Mouse (Mus musculus) stomach, embryonic 15.5 days (tissue): Measurements from ENCODE around the gene Wnt5a. TPM values are rescaled to one million over a fixed set of nuclear protein-coding genes. Genes with fewer than 3 reads are reported as not detected.

Experiments used
- ATAC-seq: fragments of 200-750 bp; cut with Nextera tagmentation; 2 replicates; pipeline ENCODE4 v1.8.0; 2017; ENCODE audit warnings: low read depth, moderate number of reproducible peaks, moderate TSS enrichment; ENCODE audit not compliant: insufficient read depth, low FRiP score
- H3K27ac ChIP-seq: fragments of 300-500 bp; sonication (generic); 2 replicates; pipeline ENCODE4 v1.5.1; 2015; ENCODE audit warnings: mild to moderate bottlenecking, inconsistent platforms
- H3K27me3 ChIP-seq: fragments of 300-500 bp; sonication (generic); replicated peaks from 2 replicates; pipeline ENCODE4 v1.6.1; 2015; ENCODE audit warnings: inconsistent platforms
- H3K36me3 ChIP-seq: fragments of 300-500 bp; sonication (generic); 2 replicates; pipeline ENCODE4 v1.6.1; 2015; ENCODE audit warnings: inconsistent platforms
- H3K4me1 ChIP-seq: fragments of 300-500 bp; sonication (generic); 2 replicates; pipeline ENCODE4 v1.6.1; 2015; ENCODE audit warnings: inconsistent platforms
- H3K4me2 ChIP-seq: fragments of 300-500 bp; sonication (generic); 2 replicates; pipeline ENCODE4 v1.6.1; 2015; ENCODE audit warnings: mild to moderate bottlenecking, inconsistent platforms
- H3K4me3 ChIP-seq: fragments of 300-500 bp; sonication (generic); replicated peaks from 2 replicates; pipeline ENCODE4 v1.5.1; 2015; ENCODE audit warnings: inconsistent platforms
- H3K9ac ChIP-seq: fragments of 300-500 bp; sonication (generic); 2 replicates; pipeline ENCODE4 v1.6.1; 2015; ENCODE audit warnings: inconsistent platforms
- H3K9me3 ChIP-seq: fragments of 300-500 bp; sonication (generic); 2 replicates; pipeline ENCODE4 v1.6.1; 2016; ENCODE audit warnings: inconsistent platforms
- WGBS: fragments of 180-500 bp; shearing (Covaris S2); methylation state at CpG from one replicate; pipeline ENCODE4 v1.1.7; 2015; 5-methylcytosine and 5-hydroxymethylcytosine counted together
- polyA plus RNA-seq: library from polyadenylated mRNA; unstranded; fragments of >200 nt; fragmentation: Nextera tagmentation; extraction: Ambion mirVana; gene quantifications from 2 replicates; pipeline ENCODE4 v1.2.1, GENCODE M21; 2015

Wnt5a gene
- polyA plus RNA-seq, 1 experiment from 2014 or later: 27.5 TPM

DNA sequence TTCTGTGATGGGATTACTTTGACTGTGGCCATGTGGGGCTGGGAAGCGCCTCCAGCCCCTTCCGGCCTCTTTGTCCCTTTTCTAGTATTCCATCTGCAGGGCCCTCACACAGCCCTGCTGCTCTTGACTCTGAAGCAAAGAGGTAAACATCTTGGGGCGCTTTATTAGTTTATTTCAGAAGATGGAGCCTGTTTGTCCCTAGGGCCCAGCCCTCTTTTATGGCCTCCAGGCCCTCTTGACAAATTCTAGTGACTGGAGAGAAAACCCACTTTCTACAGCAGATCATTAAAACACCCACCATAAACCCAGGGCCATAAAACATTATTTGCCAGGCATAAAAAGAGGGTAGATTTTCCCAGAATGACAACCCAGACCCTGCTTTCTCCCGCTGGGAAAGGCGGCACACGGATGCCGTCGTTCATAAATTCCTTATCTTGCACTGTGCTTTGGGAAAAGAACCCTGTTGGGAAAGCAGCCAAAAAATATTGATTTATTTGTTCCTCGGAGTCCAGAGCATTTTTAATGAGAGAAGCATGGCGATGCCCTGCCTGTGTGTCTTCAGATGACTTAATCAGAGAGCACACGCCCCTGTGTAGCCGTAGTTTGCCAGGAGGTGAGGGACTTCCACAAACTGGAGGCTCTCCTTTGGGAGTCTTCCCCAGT, 3.2 kb upstream of the Wnt5a start:
- ATAC-seq: no peak
- WGBS: 44% methylated on average over 12 of the region's 12 CpGs
- Histone ChIP-seq H3K4me3 (no peak overlapping the region), H3K9me3 (no peaks in the 10 kb centered on the region), H3K27me3 (peaks cover 8% of the 10 kb centered on the region), H3K27ac (no peak overlapping the region), H3K4me1 (no peaks in the 10 kb centered on the region), H3K4me2 (no peak overlapping the region), H3K9ac (no peak overlapping the region), H3K36me3 (no peaks in the 10 kb centered on the region)

DNA sequence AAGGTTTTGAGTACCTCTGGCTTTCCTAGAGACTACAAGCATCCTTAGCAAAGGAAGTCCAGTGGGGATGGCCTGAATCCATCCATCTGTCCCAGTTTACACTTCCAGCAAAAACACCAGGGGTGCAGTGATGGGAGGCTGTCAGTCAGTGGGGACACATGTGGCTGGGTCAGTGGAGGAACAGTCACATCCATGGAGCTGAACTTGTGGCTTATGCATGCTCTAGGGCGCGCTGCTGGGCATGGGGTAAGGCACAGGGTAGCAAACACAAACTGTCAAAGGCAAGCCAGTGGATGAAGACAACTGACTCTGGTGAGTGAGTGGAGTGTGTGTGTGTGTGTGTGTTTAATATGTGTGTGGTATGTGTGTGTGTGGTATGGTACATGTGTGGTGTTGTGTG, 1.3 kb upstream of the Wnt5a start:
- no peak overlapping the region for H3K27ac ChIP-seq
- 85% methylated on average over 2 of the region's 2 CpGs for WGBS
- H3K9ac ChIP-seq: no peak overlapping the region
- no peaks in the 10 kb centered on the region for H3K9me3 ChIP-seq
- H3K4me2 ChIP-seq: no peak overlapping the region
- no peak for ATAC-seq
- H3K4me1 ChIP-seq: no peaks in the 10 kb centered on the region
- H3K27me3 ChIP-seq: peaks cover 18% of the 10 kb centered on the region
- no peak overlapping the region for H3K4me3 ChIP-seq
- no peaks in the 10 kb centered on the region for H3K36me3 ChIP-seq

DNA sequence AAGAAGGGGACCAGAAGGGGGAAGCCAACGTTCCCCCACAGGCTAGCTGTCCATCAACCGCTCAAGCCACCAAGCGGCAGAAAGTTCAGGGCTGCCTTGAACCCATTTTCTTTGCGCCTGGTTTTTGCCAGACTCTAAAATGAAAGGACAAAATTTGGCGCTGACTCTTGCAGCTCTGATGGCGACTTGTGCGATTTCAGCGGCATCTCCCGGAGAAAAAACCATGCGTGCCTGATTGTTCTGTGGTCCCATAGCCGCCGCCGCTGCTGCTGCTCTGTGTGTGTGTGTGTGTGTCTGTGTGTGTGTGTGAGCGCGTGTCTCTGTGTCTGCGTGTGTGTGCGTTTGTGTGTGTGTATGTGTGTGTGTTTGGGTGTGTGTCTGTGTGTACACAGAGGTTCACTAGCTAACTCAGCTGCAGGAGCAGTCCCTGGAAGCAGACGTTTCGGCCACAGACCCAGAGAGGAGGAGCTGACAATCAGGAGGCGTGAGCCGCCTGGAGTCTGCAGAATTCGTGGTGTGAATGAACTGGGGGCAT, 568 bp downstream of the Wnt5a start:
- Histone ChIP-seq H3K4me3 (peak overlapping the region; percentile 70), H3K9ac (peak overlapping the region; percentile 60), H3K9me3 (no peaks in the 10 kb centered on the region), H3K27me3 (peaks cover 27% of the 10 kb centered on the region), H3K36me3 (no peaks in the 10 kb centered on the region), H3K4me1 (peaks cover 5% of the 10 kb centered on the region), H3K4me2 (peak overlapping the region; percentile 90), H3K27ac (peak overlapping the region; percentile 94)
- ATAC-seq: peak; percentile 37
- WGBS: under 1% methylated on average over 22 of the region's 22 CpGs

GRCm38 (mm10) chr14:28505586-28506375, 1.2 kb downstream of the Wnt5a start:
- Histone ChIP-seq H3K4me3 (peak overlapping the region; percentile 70), H3K4me2 (peak overlapping the region; percentile 90), H3K27me3 (peaks cover 31% of the 10 kb centered on the region), H3K9ac (peak overlapping the region; percentile 60), H3K36me3 (no peaks in the 10 kb centered on the region), H3K9me3 (no peaks in the 10 kb centered on the region), H3K27ac (peak overlapping the region; percentile 94), H3K4me1 (peaks cover 5% of the 10 kb centered on the region)
- ATAC-seq: no peak
- WGBS: under 1% methylated on average over 62 of the region's 62 CpGs

DNA sequence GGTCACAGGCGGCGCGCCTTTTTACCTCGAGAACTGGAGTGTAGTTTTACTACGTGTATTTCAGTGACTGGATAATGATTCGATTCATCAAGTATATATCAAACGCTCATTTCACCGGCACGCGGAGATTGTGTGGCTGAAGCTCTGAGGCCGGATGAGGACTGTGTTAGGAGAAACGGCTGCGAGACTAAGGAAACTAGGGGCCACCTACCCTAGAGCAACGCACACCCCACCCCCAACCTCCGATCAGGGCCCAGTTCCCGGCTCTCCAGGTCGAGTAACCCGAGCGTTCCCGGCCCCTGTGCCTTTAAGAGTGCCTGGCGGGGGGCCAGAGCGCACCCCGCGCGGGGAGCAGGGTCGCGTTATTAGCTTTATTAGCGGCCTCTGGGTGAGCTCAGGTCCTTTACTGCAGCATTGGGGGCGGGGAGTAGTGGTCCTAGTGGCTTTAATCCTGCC, 1.9 kb downstream of the Wnt5a start:
- WGBS: under 1% methylated on average over 29 of the region's 29 CpGs
- H3K36me3 ChIP-seq: no peaks in the 10 kb centered on the region
- H3K9ac ChIP-seq: peak overlapping the region; percentile 60
- H3K4me2 ChIP-seq: peak overlapping the region; percentile 90
- peak overlapping the region; percentile 70 for H3K4me3 ChIP-seq
- H3K9me3 ChIP-seq: no peaks in the 10 kb centered on the region
- H3K27me3 ChIP-seq: peaks cover 31% of the 10 kb centered on the region
- H3K4me1 ChIP-seq: peaks cover 5% of the 10 kb centered on the region
- ATAC-seq: no peak
- H3K27ac ChIP-seq: peak overlapping the region; percentile 94

DNA sequence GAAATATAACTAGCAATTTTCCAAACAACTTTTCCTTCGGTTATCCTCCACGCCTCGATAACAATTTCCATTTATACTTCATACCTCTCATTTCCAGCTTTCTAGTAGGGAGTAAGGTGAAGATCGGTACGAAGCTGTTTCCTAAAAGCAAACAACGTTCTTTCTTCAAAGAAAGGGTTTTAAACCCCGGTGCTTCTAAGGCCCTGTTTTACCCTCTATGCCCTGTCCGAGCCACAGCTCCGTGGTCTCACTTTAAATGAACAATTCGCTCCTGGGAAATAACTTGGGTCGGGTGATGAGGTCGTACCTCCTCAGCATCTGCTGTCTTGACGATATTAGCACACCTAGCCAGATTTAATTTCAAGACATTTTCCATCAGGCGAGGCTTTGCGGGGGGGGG, 2.5 kb downstream of the Wnt5a start:
- ATAC-seq: no peak
- Histone ChIP-seq H3K4me1 (peaks cover 5% of the 10 kb centered on the region), H3K27me3 (peaks cover 31% of the 10 kb centered on the region), H3K4me3 (peak overlapping the region; percentile 70), H3K36me3 (no peaks in the 10 kb centered on the region), H3K9me3 (no peaks in the 10 kb centered on the region), H3K27ac (peak overlapping the region; percentile 94), H3K9ac (no peak overlapping the region; the same call in 1 of the 2 replicates), H3K4me2 (peak overlapping the region; percentile 90)
- under 1% methylated on average over 15 of the region's 15 CpGs for WGBS

DNA sequence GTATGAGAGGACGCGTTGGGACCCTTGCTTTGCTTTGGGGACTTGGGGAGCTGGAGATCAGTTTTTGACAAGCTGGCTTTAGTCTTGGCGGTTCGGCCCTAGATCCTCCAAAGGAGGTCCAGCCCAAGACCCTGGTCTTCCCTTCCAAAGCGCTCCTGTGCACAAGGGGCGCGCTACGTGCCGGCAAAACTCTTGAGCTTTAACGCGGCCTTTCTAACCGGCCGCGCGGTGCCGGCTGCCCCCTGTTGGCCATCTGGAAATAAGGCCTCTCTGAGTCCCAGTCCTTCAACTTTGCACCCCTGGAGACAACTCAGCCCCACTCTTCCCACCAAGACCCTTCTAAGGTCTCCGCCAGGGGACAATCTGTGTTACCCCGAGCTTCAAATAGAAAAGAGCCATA, 2.9 kb downstream of the Wnt5a start:
- Histone ChIP-seq H3K4me3 (peak overlapping the region; percentile 70), H3K9me3 (no peaks in the 10 kb centered on the region), H3K36me3 (no peaks in the 10 kb centered on the region), H3K9ac (no peak overlapping the region), H3K4me2 (peak overlapping the region; percentile 90), H3K27ac (peak overlapping the region; percentile 94; the same call in 1 of the 2 replicates), H3K4me1 (peaks cover 5% of the 10 kb centered on the region), H3K27me3 (peaks cover 31% of the 10 kb centered on the region)
- WGBS: 2% methylated on average over 18 of the region's 18 CpGs
- ATAC-seq: no peak

DNA sequence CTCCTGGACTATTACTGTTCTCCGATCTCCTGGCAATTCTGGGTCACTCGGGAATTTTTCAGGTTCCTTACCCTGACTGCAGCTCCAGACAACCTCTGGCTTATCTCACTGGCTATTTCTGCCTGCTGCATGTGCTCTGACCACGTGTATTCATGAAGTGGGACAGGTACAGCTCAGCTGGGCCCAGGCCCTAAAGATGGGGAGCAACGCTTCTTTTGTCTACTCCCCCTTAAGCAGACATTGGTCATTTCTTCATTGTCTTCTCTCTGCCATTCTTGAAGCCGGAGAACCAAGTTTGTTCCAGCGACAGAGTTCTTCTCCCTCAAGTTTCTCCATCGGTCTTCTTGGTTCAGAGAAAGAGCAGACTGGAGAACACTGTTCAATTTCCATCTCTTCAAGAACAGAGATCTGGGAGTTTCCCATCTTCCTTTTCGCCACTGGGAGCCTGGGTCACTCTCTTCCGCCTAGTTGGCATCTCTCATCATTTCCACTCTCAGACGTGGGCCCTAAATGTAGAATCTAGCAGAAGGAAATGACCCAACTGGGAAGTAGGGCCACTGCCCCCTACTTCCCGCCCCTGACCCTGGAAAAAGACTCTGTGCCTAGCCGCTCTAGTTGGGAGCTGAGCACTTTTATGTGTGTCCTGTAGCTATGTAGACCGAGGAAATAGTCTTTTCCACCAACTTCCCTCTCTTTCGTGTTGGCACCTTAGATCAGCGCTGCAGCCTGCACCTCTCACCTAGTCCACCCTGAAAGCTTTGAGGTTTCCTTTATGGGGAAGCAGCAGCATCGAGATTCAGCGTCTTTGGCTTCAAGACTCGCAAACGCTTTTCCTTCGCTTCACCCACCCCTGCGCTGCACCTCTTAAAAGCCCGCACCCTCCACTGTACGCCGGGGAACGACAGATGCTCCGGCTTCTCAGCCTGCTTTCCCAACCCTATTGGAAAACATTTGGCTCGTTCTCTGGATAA, 4.0 kb downstream of the Wnt5a start:
- Histone ChIP-seq H3K4me2 (peak overlapping the region; percentile 90), H3K9ac (peak overlapping the region; percentile 16; the same call in 1 of the 2 replicates), H3K4me3 (peak overlapping the region; percentile 70), H3K4me1 (peaks cover 5% of the 10 kb centered on the region), H3K9me3 (no peaks in the 10 kb centered on the region), H3K36me3 (no peaks in the 10 kb centered on the region), H3K27ac (peak overlapping the region; percentile 23), H3K27me3 (peaks cover 27% of the 10 kb centered on the region)
- WGBS: 22% methylated on average over 27 of the region's 27 CpGs
- ATAC-seq: no peak

DNA sequence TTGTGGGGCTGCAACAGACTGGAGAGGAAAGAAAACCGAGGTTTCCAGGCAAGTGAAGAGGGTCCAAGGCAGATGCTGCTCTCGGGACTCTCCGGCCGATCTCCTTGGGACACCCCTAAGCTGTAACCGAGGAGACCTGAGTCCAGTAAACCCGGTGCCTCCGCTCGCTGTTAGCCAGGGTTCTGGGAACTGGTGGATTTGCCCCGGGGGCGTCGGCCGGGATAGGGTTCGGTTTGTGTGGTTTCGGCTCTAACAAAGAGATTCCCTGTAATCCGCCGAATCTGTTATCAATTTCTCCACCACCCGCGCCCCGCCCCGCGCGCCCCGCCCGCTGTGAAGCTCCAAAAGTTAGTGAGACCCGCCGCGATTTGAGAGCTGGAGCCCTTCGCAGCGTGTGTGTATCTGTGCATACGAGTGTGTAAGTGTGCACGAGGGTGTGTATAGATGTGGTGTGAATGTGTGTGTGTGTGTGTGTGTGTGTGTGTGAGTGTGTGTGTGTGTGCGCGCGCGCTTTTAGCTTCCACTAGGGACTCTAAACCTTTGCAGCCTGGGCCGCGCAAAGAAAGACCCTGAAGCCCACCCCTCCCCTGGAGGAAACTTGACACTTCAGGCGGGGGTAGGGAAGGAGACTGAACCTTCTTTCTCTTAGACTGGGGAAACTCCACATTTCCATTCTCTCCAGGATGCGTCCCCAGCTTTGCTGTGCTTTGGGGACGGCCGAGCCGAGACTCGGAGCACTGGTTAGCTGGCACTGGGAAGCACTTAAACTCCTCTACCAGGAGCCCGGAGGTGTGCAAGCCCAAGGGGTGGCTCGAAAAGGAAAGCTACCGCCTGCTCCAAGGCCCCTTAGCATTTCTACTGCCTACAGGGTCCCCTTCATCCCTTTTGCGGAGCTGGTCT, 5.1 kb downstream of the Wnt5a start:
- Histone ChIP-seq H3K4me2 (peak overlapping the region; percentile 90), H3K36me3 (no peaks in the 10 kb centered on the region), H3K4me3 (peak overlapping the region; percentile 70), H3K9me3 (no peaks in the 10 kb centered on the region), H3K27me3 (peaks cover 24% of the 10 kb centered on the region), H3K9ac (peak overlapping the region; percentile 16), H3K27ac (peak overlapping the region; percentile 23), H3K4me1 (peaks cover 5% of the 10 kb centered on the region)
- 0 out of 2 replicates have a peak, but pooled peaks have one; percentile 23 for ATAC-seq
- 2% methylated on average over 47 of the region's 47 CpGs for WGBS

- Histone ChIP-seq H3K4me1 (peaks cover 5% of the 10 kb centered on the region), H3K27ac (peak overlapping the region; percentile 37), H3K27me3 (peaks cover 24% of the 10 kb centered on the region), H3K4me2 (peak overlapping the region; percentile 90), H3K9ac (no peak overlapping the region), H3K4me3 (peak overlapping the region; percentile 70), H3K36me3 (no peaks in the 10 kb centered on the region), H3K9me3 (no peaks in the 10 kb centered on the region)
- 6% methylated on average over 29 of the region's 29 CpGs for WGBS
- ATAC-seq: no peak
Measured at GRCm38 (mm10) chr14:28510341-28511028, 5.9 kb downstream of the Wnt5a start.
